Mouse (Mus musculus) testis, adult 2 months (tissue): ENCODE measurements at regions not wholly inside any gene's neighbourhood (a gene's known extent, or its start where the extent isn't known, plus 50 kb on each side); places are given as distances from the start of the nearest gene placed in this dataset.

Source experiments
- CTCF ChIP-seq: fragments of 200-500 bp; IDR thresholded peaks from 2 replicates; pipeline ENCODE4 v1.5.1; 2012; ENCODE audit warnings: low read depth, mild to moderate bottlenecking, inconsistent platforms, low read length, moderate library complexity; ENCODE audit not compliant: control insufficient read depth, insufficient read depth, insufficient replicate concordance
- POLR2A ChIP-seq: fragments of 200-500 bp; IDR thresholded peaks from 2 replicates; pipeline ENCODE4 v1.6.1; 2012; ENCODE audit warnings: low read depth, mild to moderate bottlenecking, inconsistent platforms, low read length, moderate library complexity; ENCODE audit not compliant: control insufficient read depth

DNA sequence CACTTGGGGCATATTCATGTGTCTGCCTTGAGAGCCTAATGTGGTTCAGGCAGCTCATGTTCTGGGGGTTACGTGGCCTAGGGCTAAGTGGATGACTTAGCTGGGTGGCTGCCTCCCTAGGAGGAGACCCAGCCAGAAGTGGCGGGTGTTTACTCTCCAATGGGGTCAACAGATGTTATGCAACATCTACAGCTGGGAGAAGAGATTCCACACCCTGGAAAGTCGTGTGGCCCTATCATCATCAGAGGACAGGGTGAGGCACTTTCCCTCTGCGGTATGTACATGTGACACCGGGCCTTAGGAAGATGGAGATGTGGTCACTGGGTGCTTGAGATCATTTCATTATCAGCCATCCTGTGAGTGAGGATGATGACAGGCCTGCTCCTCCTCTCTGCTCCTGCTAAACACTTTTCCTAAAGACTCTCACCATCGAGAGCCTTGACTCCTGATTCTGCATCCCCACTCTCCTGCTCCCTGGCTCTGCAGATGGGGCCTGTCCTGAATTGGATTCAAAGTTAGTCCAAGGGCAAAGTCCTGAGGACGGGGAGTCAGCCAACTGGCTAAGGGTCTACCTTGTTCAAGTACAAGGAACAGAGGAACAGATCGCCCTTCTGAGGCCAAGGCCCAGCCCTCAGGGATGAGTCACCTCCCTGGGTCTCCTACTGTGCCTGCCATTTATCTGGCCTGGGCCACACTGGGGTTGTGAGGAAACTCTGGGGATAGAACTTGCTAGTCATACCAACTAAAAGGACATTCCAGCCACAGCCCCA is 99.8 kb upstream of the Cops8 start:
- TF ChIP-seq CTCF (no peak), POLR2A (no peak)
